Mouse (Mus musculus): Measurements from ENCODE around the gene Numa1.

- TF ChIP-seq GATA1 (IDR thresholded peaks at IDR 0.05; ENCODE audit: borderline replicate concordance, low read length) (no peak), FLI1 (IDR thresholded peaks at IDR 0.05; ENCODE audit: low read length) (no peak)
These were observed 37.8 kb downstream of the Numa1 start for GRCm38 (mm10) chr7:101971721-101972120.
